Mouse (Mus musculus): ENCODE measurements around the gene Frmd4a.

DNA sequence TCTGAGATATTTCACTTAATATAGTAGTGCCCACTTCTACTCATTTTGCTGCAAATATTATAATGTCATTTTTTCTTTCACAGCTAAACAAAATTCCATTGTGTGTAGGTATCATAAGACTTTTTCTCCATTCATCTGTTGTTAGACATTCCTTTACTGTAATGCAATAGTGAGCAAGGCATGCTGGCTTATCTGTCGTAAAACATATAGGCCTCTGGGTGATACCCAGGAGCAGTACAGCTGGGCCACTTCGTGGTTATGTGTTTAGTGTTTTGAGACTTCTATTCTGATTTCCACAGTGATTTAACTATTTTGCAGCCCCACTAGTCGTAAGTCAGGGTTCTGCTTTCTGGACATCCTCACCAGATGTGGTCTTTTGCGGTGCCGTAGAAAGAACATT lies 236.6 kb downstream of the Frmd4a start:
- TF ChIP-seq POLR2A (IDR thresholded peaks at IDR 0.05; ENCODE audit: borderline replicate concordance, extremely low read depth, low read depth, low read length) (no peak), CTCF (IDR thresholded peaks at IDR 0.05; ENCODE audit: insufficient read depth, low read length) (no peak)
